Mouse (Mus musculus) lung, embryonic 16.5 days (tissue): ENCODE measurements around the gene Hus1b. TPM values are rescaled to one million over a fixed set of nuclear protein-coding genes. Genes with fewer than 3 reads are reported as not detected.

Experiments used
- ATAC-seq: fragments of 200-750 bp; cut with Nextera tagmentation; 2 replicates; pipeline ENCODE4 v1.8.0; 2017; ENCODE audit warnings: low read depth, mild to moderate bottlenecking, moderate library complexity
- H3K27ac ChIP-seq: fragments of 300-500 bp; sonication (generic); 2 replicates; pipeline ENCODE4 v1.5.1; 2014; ENCODE audit warnings: mild to moderate bottlenecking, control low read depth, low read length
- H3K27me3 ChIP-seq: fragments of 300-500 bp; sonication (generic); 2 replicates; pipeline ENCODE4 v1.6.1; 2014; ENCODE audit warnings: low read depth, low read length, mixed read lengths; ENCODE audit not compliant: control insufficient read depth, insufficient read depth
- H3K36me3 ChIP-seq: fragments of 300-500 bp; sonication (generic); 2 replicates; pipeline ENCODE4 v1.6.1; 2014; ENCODE audit warnings: low read length; ENCODE audit not compliant: control insufficient read depth, insufficient read depth
- H3K4me1 ChIP-seq: fragments of 300-500 bp; sonication (generic); replicated peaks from 2 replicates; pipeline ENCODE4 v1.6.1; 2014; ENCODE audit warnings: low read length, mixed read lengths; ENCODE audit not compliant: control insufficient read depth, insufficient read depth
- H3K4me2 ChIP-seq: fragments of 300-500 bp; sonication (generic); 2 replicates; pipeline ENCODE4 v1.6.1; 2014; ENCODE audit warnings: low read depth, low read length, control low read depth
- H3K4me3 ChIP-seq: fragments of 300-500 bp; sonication (generic); 2 replicates; pipeline ENCODE4 v1.5.1; 2014; ENCODE audit warnings: mild to moderate bottlenecking, low read length, control low read depth
- H3K9ac ChIP-seq: fragments of 300-500 bp; sonication (generic); 2 replicates; pipeline ENCODE4 v1.6.1; 2014; ENCODE audit warnings: low read length, control low read depth
- H3K9me3 ChIP-seq: fragments of 300-500 bp; sonication (generic); 2 replicates; pipeline ENCODE4 v1.6.1; 2016; ENCODE audit warnings: low read length; ENCODE audit not compliant: control insufficient read depth
- WGBS: fragments of 180-500 bp; shearing (Covaris S2); extraction: QIAGEN DNeasy Blood & Tissue Kit; methylation state at CpG from one replicate; pipeline ENCODE4 v1.1.7; 2014; 5-methylcytosine and 5-hydroxymethylcytosine counted together
- polyA plus RNA-seq: library from polyadenylated mRNA; unstranded; fragments of >200 nt; fragmentation: Nextera tagmentation; extraction: Ambion mirVana; gene quantifications from 2 replicates; pipeline ENCODE4 v1.2.1, GENCODE M21; 2015

Hus1b gene
- polyA plus RNA-seq, 1 experiment from 2014 or later, result not detected

DNA sequence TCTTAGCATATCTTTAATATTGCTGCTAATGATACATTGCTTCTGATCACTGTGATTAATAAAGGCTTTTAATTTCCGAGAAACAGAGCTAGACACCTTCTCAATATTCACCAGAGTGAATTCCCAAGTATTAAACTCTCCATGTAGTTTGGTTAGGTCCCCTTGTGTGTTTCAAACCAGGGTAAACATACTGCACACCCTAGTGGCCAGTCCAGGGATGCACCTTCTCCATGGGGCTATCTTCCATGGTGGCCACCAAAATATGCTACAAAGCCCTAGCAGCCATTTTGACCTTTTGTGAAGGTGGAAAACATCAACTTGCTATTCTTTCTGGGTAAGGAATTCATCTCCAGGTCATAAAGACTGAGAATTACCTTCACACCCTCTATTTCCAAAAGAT is 34.1 kb upstream of the Hus1b start:
- ATAC-seq, result no peak
- 0 out of 2 replicates have a peak, but pooled peaks cover 4% of the 10 kb centered on the region for H3K4me1 ChIP-seq

DNA sequence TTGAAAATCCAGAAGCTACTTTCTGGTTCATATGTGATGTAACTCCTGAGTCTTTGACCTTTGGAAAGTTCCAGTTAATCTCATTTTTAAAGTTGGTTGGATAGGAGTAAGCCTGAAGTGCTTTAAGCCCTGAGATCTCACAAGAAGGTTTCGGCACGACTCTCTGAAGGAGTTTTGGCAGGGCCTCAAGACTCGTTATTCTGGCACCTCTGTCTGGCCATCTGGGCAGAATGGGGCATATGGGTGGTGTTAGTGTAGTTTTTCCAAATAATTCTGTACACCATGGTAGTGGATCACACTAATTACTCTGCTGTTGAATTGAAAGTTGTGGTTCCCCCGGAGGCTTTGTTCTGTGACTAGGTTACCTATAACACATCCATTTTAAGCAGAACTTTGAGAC is 30.7 kb upstream of the Hus1b start:
- H3K9me3 ChIP-seq, result no peaks in the 10 kb centered on the region
- H3K27me3 ChIP-seq, result no peaks in the 10 kb centered on the region
- H3K9ac ChIP-seq, result no peak overlapping the region
- no peak for ATAC-seq
- H3K36me3 ChIP-seq, result no peaks in the 10 kb centered on the region
- no peak overlapping the region for H3K4me3 ChIP-seq
- no peak overlapping the region for H3K27ac ChIP-seq
- H3K4me1 ChIP-seq, result peaks cover 3% of the 10 kb centered on the region; the same call in 1 of the 2 replicates
- WGBS, result 48% methylated on average over 4 of the region's 4 CpGs
- H3K4me2 ChIP-seq, result no peak overlapping the region

More for the DNA sequence above, 34.1 kb upstream of the Hus1b start:
- Histone ChIP-seq H3K9me3 (no peaks in the 10 kb centered on the region), H3K4me3 (no peak overlapping the region), H3K9ac (no peak overlapping the region), H3K36me3 (no peaks in the 10 kb centered on the region), H3K27me3 (no peaks in the 10 kb centered on the region), H3K27ac (no peak overlapping the region), H3K4me2 (no peak overlapping the region)
- 61% methylated on average over 1 of the region's 1 CpGs for WGBS

DNA sequence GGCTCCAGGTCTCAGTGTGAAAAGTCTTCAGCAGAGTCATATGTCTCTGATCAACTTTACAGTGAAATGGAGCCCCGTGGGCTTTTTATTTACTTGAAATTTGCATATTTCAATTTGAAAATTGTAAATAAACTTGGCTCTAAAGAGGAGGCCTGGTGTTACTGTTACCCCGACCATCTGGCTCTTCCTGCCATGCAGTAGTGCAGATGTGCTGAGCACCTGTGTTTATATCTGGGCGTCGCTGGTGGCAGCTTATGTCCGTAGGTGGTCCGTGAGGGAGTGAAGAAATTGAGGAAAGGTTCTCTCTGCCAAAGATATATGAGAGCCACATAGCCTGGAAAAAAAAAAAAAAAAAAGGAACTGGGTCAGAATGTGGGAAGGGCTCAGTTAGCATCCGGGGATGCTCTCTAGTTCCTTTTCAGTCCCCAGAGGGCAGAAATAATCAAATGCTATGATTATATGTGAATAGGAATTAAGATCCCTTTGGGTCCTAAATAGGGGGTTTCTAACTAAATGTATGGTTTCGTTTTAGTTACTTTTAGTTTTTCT is 29.1 kb upstream of the Hus1b start:
- peaks cover 7% of the 10 kb centered on the region for H3K4me1 ChIP-seq
- 36% methylated on average over 8 of the region's 8 CpGs for WGBS
- no peaks in the 10 kb centered on the region for H3K9me3 ChIP-seq
- ATAC-seq, result no peak
- H3K27ac ChIP-seq, result no peak overlapping the region
- no peak overlapping the region for H3K4me3 ChIP-seq
- no peak overlapping the region for H3K9ac ChIP-seq
- no peaks in the 10 kb centered on the region for H3K36me3 ChIP-seq
- no peaks in the 10 kb centered on the region for H3K27me3 ChIP-seq
- no peak overlapping the region for H3K4me2 ChIP-seq

DNA sequence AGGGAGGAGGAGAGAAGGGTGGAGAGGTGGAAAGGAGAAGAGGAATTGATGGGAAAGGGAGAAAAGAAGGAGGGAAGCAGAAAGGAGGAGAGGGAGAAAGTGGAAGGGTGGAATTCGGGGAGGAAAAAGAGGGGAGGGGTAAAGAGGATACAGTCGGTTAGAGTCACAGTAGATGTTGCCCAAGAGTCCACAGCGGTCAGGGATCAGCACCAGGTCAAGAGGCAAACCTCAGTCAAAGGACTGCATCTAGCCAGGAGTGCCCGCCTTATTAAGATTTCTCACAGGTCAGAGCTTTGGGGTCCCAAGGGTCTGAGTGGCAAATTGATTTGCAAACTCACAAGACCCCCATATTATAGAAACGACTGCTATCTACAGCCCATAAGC is 26.7 kb upstream of the Hus1b start:
- Histone ChIP-seq H3K27ac (peak overlapping the region; percentile 90), H3K9ac (peak overlapping the region; percentile 93), H3K4me3 (peak overlapping the region; percentile 98), H3K27me3 (no peaks in the 10 kb centered on the region), H3K36me3 (no peaks in the 10 kb centered on the region), H3K4me1 (peaks cover 12% of the 10 kb centered on the region), H3K9me3 (no peaks in the 10 kb centered on the region), H3K4me2 (peak overlapping the region; percentile 66)
- WGBS, result 20% methylated on average over 5 of the region's 5 CpGs
- peak; percentile 51 for ATAC-seq

DNA sequence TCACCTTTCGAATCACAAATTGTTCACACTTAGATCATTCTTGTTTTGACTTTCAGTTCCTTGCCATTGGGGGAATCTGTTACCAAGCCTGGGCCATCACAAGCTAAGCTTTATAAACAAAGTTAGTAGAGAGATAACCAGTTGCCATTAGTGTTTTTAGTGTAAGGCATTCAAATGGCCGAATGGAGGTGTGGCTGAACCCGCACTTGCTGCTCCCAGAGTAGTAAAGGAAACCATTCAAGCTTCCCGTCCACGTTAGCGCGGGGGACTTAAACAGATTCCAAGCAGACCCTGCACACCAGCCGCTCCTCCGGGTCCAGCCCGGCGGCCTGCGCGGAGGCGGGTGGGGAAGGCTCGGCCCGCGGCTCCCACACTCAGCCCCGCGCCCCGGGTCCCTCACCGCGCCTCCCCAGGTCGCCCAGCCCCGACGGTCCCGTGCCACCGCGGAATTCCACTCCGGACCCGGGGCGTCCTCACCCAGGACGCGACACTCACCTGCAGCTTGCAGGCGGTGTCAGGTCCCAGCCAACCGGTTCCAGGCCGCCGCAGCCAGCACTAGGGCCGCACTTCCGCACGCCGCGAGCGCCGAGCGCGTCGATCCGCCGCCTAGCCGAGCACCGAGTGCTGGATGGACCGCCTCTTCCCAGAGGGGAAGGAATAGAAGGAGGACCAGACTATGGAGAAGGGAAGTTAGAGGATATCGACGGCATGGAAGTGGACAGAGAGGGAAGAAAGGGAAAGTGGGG is 26.1 kb upstream of the Hus1b start, which contains the start of the genes Exoc2 and Gm5447:
TSS of gene Exoc2 (minus strand) at position 593 of the 746 bp plus-strand sequence.
TSS of gene Gm5447 (plus strand) at position 704 of the 746 bp plus-strand sequence.
- peaks cover 16% of the 10 kb centered on the region for H3K4me1 ChIP-seq

DNA sequence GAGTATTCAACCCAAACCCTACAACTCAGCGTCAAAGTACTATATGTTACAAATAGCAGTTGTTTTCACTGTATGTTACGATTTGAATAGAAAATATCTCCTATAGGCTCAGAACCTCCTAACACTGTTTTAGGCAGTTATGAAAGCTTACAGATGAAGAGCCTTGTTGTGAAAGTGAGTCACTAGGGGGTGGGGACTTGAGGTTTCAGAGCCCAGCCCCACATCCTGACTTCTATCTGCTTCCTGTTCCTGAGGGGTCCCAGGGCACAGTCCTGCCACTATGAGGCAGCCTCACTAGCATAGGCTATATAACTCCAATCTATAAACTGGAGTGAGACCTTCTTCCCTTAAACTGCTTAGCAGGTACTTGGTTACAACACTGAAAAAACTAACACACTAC is 24.5 kb upstream of the Hus1b start:
- 89% methylated on average over 2 of the region's 2 CpGs for WGBS
- no peak for ATAC-seq
- Histone ChIP-seq H3K4me3 (no peak overlapping the region), H3K4me1 (peaks cover 22% of the 10 kb centered on the region), H3K9me3 (no peaks in the 10 kb centered on the region), H3K36me3 (no peaks in the 10 kb centered on the region), H3K27ac (no peak overlapping the region), H3K27me3 (no peaks in the 10 kb centered on the region), H3K9ac (no peak overlapping the region), H3K4me2 (no peak overlapping the region)

More for the DNA sequence above, 26.1 kb upstream of the Hus1b start, which contains the start of the genes Exoc2 and Gm5447:
- Histone ChIP-seq H3K4me2 (peak within 1 kb of the TSS; percentile 66), H3K9me3 (no peaks in the 10 kb centered on the region), H3K27me3 (no peaks in the 10 kb centered on the region), H3K27ac (peak within 1 kb of the TSS; percentile 90), H3K36me3 (no peaks in the 10 kb centered on the region), H3K4me3 (peak within 1 kb of the TSS; percentile 98), H3K9ac (peak within 1 kb of the TSS; percentile 93)
- ATAC-seq, result peak; percentile 98
- WGBS, result under 1% methylated on average over 50 of the region's 54 CpGs

DNA sequence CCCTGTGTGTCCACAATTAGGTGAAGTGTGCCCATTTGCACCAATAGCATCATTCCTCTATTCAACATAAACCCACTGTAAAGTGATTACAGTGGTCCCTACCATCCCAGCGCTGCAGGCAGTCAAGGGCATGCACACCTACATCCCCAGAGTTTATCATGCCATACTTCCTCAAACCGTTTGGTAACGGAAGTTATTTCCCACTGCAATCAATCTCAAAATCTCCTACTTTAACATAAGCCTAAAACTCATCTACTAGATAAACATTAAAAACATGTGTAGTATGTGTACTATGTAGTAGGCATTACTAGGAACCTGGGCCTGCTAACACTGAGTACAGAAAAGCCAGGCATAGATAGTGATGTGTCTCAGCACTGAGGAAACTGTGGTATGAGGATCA is 23.5 kb upstream of the Hus1b start:
- no peak for ATAC-seq
- 76% methylated on average over 3 of the region's 3 CpGs for WGBS

DNA sequence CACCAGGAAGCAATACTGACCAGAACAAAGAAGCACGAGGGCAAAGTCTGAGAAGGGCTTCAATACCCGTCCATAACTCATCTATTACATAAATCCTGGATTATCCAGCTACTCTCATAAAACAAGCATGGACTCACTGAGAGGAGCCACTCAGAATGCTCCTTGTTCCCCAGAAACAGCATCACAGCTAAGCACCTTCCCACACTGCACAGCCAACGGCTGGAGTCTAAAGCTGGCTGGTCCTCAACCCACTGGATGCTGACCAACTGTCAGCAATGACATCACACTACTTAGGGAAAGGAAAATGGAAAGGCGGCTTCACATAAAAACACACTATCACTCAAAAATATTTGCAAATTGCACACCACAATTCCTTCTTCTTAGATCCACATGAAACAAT is 20.8 kb upstream of the Hus1b start:
- no peak overlapping the region for H3K27ac ChIP-seq
- H3K4me3 ChIP-seq, result no peak overlapping the region
- peaks cover 22% of the 10 kb centered on the region for H3K4me1 ChIP-seq
- H3K9ac ChIP-seq, result no peak overlapping the region
- 47% methylated on average over 4 of the region's 4 CpGs for WGBS
- ATAC-seq, result no peak
- H3K4me2 ChIP-seq, result no peak overlapping the region
- no peaks in the 10 kb centered on the region for H3K27me3 ChIP-seq
- no peaks in the 10 kb centered on the region for H3K9me3 ChIP-seq
- no peaks in the 10 kb centered on the region for H3K36me3 ChIP-seq

More for the DNA sequence above, 23.5 kb upstream of the Hus1b start:
- H3K4me2 ChIP-seq, result no peak overlapping the region
- no peak overlapping the region for H3K27ac ChIP-seq
- no peaks in the 10 kb centered on the region for H3K27me3 ChIP-seq
- H3K36me3 ChIP-seq, result no peaks in the 10 kb centered on the region
- H3K9me3 ChIP-seq, result no peaks in the 10 kb centered on the region
- H3K4me1 ChIP-seq, result peaks cover 25% of the 10 kb centered on the region
- H3K9ac ChIP-seq, result no peak overlapping the region
- H3K4me3 ChIP-seq, result no peak overlapping the region

DNA sequence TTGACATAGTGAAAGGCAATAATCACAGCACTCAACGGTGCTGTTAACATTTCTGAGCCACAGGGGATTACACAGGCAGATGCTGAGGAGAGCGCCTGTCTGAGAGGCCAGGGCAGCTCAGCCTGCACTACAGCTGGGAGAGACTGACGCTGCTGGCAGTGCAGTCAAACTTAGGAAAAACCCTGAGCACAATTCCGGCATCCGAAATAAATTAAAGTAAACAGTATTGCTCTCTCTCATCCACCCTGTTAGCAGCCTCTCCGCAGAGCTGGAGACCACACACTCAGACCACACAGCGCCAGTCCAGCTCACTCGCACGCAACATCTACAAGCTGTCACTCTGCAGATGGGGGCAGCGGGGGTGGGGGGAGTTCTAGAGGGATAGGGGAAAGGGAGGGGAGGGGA is 18.9 kb upstream of the Hus1b start:
- ATAC-seq, result peak; percentile 96
- no peak overlapping the region for H3K9ac ChIP-seq
- no peaks in the 10 kb centered on the region for H3K9me3 ChIP-seq
- WGBS, result 21% methylated on average over 10 of the region's 10 CpGs
- no peak overlapping the region for H3K4me2 ChIP-seq
- peak overlapping the region; percentile 64 for H3K27ac ChIP-seq
- no peak overlapping the region for H3K4me3 ChIP-seq
- peaks cover 18% of the 10 kb centered on the region for H3K4me1 ChIP-seq
- H3K36me3 ChIP-seq, result no peaks in the 10 kb centered on the region
- H3K27me3 ChIP-seq, result no peaks in the 10 kb centered on the region
